Mouse (Mus musculus) liver, adult 2 months (tissue): Measurements from ENCODE around the gene Vars2.

ENCODE experiments used
- CTCF ChIP-seq: fragments of 200-500 bp; IDR thresholded peaks from 2 replicates; pipeline ENCODE4 v1.5.1; 2011; ENCODE audit warnings: low read depth, low read length, control low read depth
- POLR2A ChIP-seq: fragments of 200-500 bp; IDR thresholded peaks from 2 replicates; pipeline ENCODE4 v1.6.1; 2011; ENCODE audit warnings: low read length, control low read depth; ENCODE audit not compliant: insufficient read depth; ENCODE audit errors: extremely low read depth

DNA sequence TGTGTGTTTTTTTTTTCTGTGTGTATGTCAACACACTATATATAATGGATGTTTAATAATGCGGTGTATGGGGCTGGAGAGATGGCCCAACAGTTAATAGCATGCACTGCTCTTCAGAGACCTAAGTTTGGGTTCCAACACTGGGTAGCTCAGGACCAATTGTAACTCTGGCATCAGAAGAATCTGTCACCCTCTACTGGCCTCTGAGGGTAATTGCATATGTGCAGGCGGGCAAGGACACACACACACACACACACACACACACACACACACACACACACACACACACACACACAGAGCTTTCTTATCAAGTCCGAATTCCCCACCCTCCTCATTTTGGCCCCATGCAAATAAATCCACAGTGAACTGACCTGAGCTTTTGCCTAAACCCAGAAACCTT is 32.2 kb downstream of the Vars2 start:
- no peak for TF ChIP-seq POLR2A
- 0 out of 2 replicates have a peak, but pooled peaks have one; percentile 9 for TF ChIP-seq CTCF
